Mouse (Mus musculus) midbrain, embryonic 16.5 days (tissue): ENCODE measurements around the gene Ppp2r3a. TPM values are rescaled to one million over a fixed set of nuclear protein-coding genes. Genes with fewer than 3 reads are reported as not detected.

Source experiments
- ATAC-seq: fragments of 200-750 bp; cut with Nextera tagmentation; 2 replicates; pipeline ENCODE4 v1.8.0; 2017; ENCODE audit warnings: moderate TSS enrichment
- H3K27ac ChIP-seq: fragments of 300-500 bp; sonication (generic); 2 replicates; pipeline ENCODE4 v1.5.1; 2014; ENCODE audit warnings: mild to moderate bottlenecking, low read length, mixed read lengths
- H3K27me3 ChIP-seq: fragments of 300-500 bp; sonication (generic); 2 replicates; pipeline ENCODE4 v1.6.1; 2014; ENCODE audit warnings: low read depth, low read length, mixed read lengths; ENCODE audit not compliant: control insufficient read depth, insufficient read depth
- H3K36me3 ChIP-seq: fragments of 300-500 bp; sonication (generic); 2 replicates; pipeline ENCODE4 v1.6.1; 2014; ENCODE audit warnings: mild to moderate bottlenecking, low read length, moderate library complexity, mixed read lengths; ENCODE audit not compliant: control insufficient read depth, insufficient read depth
- H3K4me1 ChIP-seq: fragments of 300-500 bp; sonication (generic); 2 replicates; pipeline ENCODE4 v1.6.1; 2014; ENCODE audit warnings: mild to moderate bottlenecking, low read length, mixed read lengths; ENCODE audit not compliant: control insufficient read depth, insufficient read depth
- H3K4me2 ChIP-seq: fragments of 300-500 bp; sonication (generic); 2 replicates; pipeline ENCODE4 v1.6.1; 2014; ENCODE audit warnings: mild to moderate bottlenecking, low read length, mixed read lengths
- H3K4me3 ChIP-seq: fragments of 300-500 bp; sonication (generic); 2 replicates; pipeline ENCODE4 v1.5.1; 2014; ENCODE audit warnings: low read depth, mild to moderate bottlenecking, low read length, moderate library complexity, mixed read lengths
- H3K9ac ChIP-seq: fragments of 300-500 bp; sonication (generic); 2 replicates; pipeline ENCODE4 v1.6.1; 2014; ENCODE audit warnings: low read depth, low read length, mixed read lengths
- H3K9me3 ChIP-seq: fragments of 300-500 bp; sonication (generic); replicated peaks from 2 replicates; pipeline ENCODE4 v1.6.1; 2014; ENCODE audit warnings: mild to moderate bottlenecking, low read length, mixed read lengths; ENCODE audit not compliant: control insufficient read depth, poor library complexity, severe bottlenecking
- WGBS: fragments of 180-500 bp; shearing (Covaris S2); extraction: QIAGEN DNeasy Blood & Tissue Kit; methylation state at CpG from one replicate; pipeline ENCODE4 v1.1.7; 2014; 5-methylcytosine and 5-hydroxymethylcytosine counted together
- polyA plus RNA-seq: library from polyadenylated mRNA; unstranded; fragments of >200 nt; fragmentation: Nextera tagmentation; extraction: Ambion mirVana; gene quantifications from 2 replicates; pipeline ENCODE4 v1.2.1, GENCODE M21; 2015

Gene Ppp2r3a
- polyA plus RNA-seq, 1 experiment from 2014 or later, result 22.8 TPM

- 94% methylated on average over 8 of the region's 8 CpGs for WGBS
- H3K4me1 ChIP-seq, result no peaks in the 10 kb centered on the region
- no peak overlapping the region for H3K27ac ChIP-seq
- no peak for ATAC-seq
- no peaks in the 10 kb centered on the region; the same call in 1 of the 2 replicates for H3K9me3 ChIP-seq
- peaks cover 10% of the 10 kb centered on the region; the same call in 1 of the 2 replicates for H3K36me3 ChIP-seq
- H3K4me3 ChIP-seq, result no peak overlapping the region
- no peak overlapping the region for H3K9ac ChIP-seq
- no peaks in the 10 kb centered on the region for H3K27me3 ChIP-seq
- no peak overlapping the region for H3K4me2 ChIP-seq
Observed at GRCm38 (mm10) chr9:101101547-101101946, 150.0 kb downstream of the Ppp2r3a start.

GRCm38 (mm10) chr9:101100163-101100562, 151.4 kb downstream of the Ppp2r3a start:
- no peak for ATAC-seq
- Histone ChIP-seq H3K4me3 (no peak overlapping the region), H3K27me3 (no peaks in the 10 kb centered on the region), H3K9me3 (no peaks in the 10 kb centered on the region; the same call in 1 of the 2 replicates), H3K9ac (no peak overlapping the region), H3K27ac (no peak overlapping the region), H3K36me3 (peaks cover 9% of the 10 kb centered on the region; the same call in 1 of the 2 replicates), H3K4me2 (no peak overlapping the region), H3K4me1 (no peaks in the 10 kb centered on the region)
- 94% methylated on average over 3 of the region's 3 CpGs for WGBS

GRCm38 (mm10) chr9:101099445-101099844, 152.2 kb downstream of the Ppp2r3a start:
- H3K27ac ChIP-seq, result no peak overlapping the region
- H3K4me3 ChIP-seq, result no peak overlapping the region
- 91% methylated on average over 6 of the region's 6 CpGs for WGBS
- H3K4me1 ChIP-seq, result no peaks in the 10 kb centered on the region
- no peaks in the 10 kb centered on the region for H3K27me3 ChIP-seq
- H3K9me3 ChIP-seq, result no peaks in the 10 kb centered on the region; the same call in 1 of the 2 replicates
- ATAC-seq, result no peak
- peaks cover 9% of the 10 kb centered on the region; the same call in 1 of the 2 replicates for H3K36me3 ChIP-seq
- no peak overlapping the region for H3K4me2 ChIP-seq
- no peak overlapping the region for H3K9ac ChIP-seq

- H3K4me2 ChIP-seq, result no peak overlapping the region
- H3K4me3 ChIP-seq, result no peak overlapping the region
- peaks cover 9% of the 10 kb centered on the region; the same call in 1 of the 2 replicates for H3K36me3 ChIP-seq
- no peak for ATAC-seq
- H3K27me3 ChIP-seq, result no peaks in the 10 kb centered on the region
- H3K9me3 ChIP-seq, result no peaks in the 10 kb centered on the region; the same call in 1 of the 2 replicates
- H3K4me1 ChIP-seq, result no peaks in the 10 kb centered on the region
- H3K9ac ChIP-seq, result no peak overlapping the region
- 79% methylated on average over 1 of the region's 1 CpGs for WGBS
- no peak overlapping the region for H3K27ac ChIP-seq
Observed at GRCm38 (mm10) chr9:101097542-101097941, 154.1 kb downstream of the Ppp2r3a start.

GRCm38 (mm10) chr9:101096461-101096860, 155.1 kb downstream of the Ppp2r3a start:
- Histone ChIP-seq H3K36me3 (0 out of 2 replicates have a peak, but pooled peaks cover 4% of the 10 kb centered on the region), H3K9me3 (no peaks in the 10 kb centered on the region; the same call in 1 of the 2 replicates)

GRCm38 (mm10) chr9:101095425-101095824, 156.2 kb downstream of the Ppp2r3a start:
- no peak for ATAC-seq
- Histone ChIP-seq H3K9me3 (no peaks in the 10 kb centered on the region; the same call in 1 of the 2 replicates), H3K27ac (no peak overlapping the region), H3K36me3 (no peaks in the 10 kb centered on the region), H3K27me3 (no peaks in the 10 kb centered on the region), H3K4me2 (no peak overlapping the region), H3K9ac (no peak overlapping the region), H3K4me1 (no peaks in the 10 kb centered on the region), H3K4me3 (no peak overlapping the region)
- WGBS, result over 99% methylated on average over 4 of the region's 4 CpGs

More at GRCm38 (mm10) chr9:101096461-101096860, 155.1 kb downstream of the Ppp2r3a start:
- no peaks in the 10 kb centered on the region for H3K27me3 ChIP-seq
- ATAC-seq, result no peak
- H3K4me3 ChIP-seq, result no peak overlapping the region
- H3K27ac ChIP-seq, result no peak overlapping the region
- no peak overlapping the region for H3K4me2 ChIP-seq
- H3K4me1 ChIP-seq, result no peaks in the 10 kb centered on the region
- WGBS, result 96% methylated on average over 3 of the region's 3 CpGs
- no peak overlapping the region for H3K9ac ChIP-seq

GRCm38 (mm10) chr9:101083728-101084127, 167.9 kb downstream of the Ppp2r3a start:
- no peak for ATAC-seq
- Histone ChIP-seq H3K36me3 (no peaks in the 10 kb centered on the region), H3K9ac (no peak overlapping the region), H3K27ac (no peak overlapping the region), H3K4me1 (peaks cover 16% of the 10 kb centered on the region), H3K9me3 (no peaks in the 10 kb centered on the region), H3K4me3 (no peak overlapping the region), H3K27me3 (no peaks in the 10 kb centered on the region), H3K4me2 (no peak overlapping the region)
- WGBS, result 90% methylated on average over 3 of the region's 3 CpGs

- Histone ChIP-seq H3K4me3 (no peak overlapping the region), H3K27me3 (no peaks in the 10 kb centered on the region), H3K36me3 (no peaks in the 10 kb centered on the region), H3K27ac (no peak overlapping the region), H3K4me2 (peak overlapping the region; percentile 25; the same call in 1 of the 2 replicates), H3K4me1 (peaks cover 31% of the 10 kb centered on the region), H3K9ac (no peak overlapping the region), H3K9me3 (no peaks in the 10 kb centered on the region)
- ATAC-seq, result no peak
- WGBS, result 64% methylated on average over 3 of the region's 3 CpGs
Observed at GRCm38 (mm10) chr9:101080046-101080685, 171.4 kb downstream of the Ppp2r3a start.

GRCm38 (mm10) chr9:101078579-101078978, 173.0 kb downstream of the Ppp2r3a start:
- Histone ChIP-seq H3K27ac (no peak overlapping the region), H3K4me1 (peaks cover 31% of the 10 kb centered on the region), H3K9me3 (no peaks in the 10 kb centered on the region), H3K36me3 (no peaks in the 10 kb centered on the region), H3K4me3 (peak overlapping the region; percentile 27), H3K4me2 (peak overlapping the region; percentile 65), H3K9ac (0 out of 2 replicates have a peak overlapping the region, but pooled peaks have one; percentile 41), H3K27me3 (no peaks in the 10 kb centered on the region)
- WGBS, result 61% methylated on average over 4 of the region's 4 CpGs
- no peak for ATAC-seq
